Mouse (Mus musculus) inflammation-experienced regulatory T-cells, adult 6 months (primary cell): Measurements from ENCODE around the gene Tmem240. TPM values are rescaled to one million over a fixed set of nuclear protein-coding genes. Genes with fewer than 3 reads are reported as not detected.
"Not testable (repeated sequence)": the region's sequence is repeated elsewhere in the genome, so short reads cannot be mapped to it uniquely, and the experiment has no call there.

Experiments used
- ATAC-seq: one replicate; pipeline ENCODE4 v1.8.0; 2017
- polyA plus RNA-seq, 3 experiments: library from polyadenylated mRNA; unstranded; fragments of 100-300 nt; shearing (Covaris generic); gene quantifications; one replicate each; pipeline ENCODE4 v1.2.1; 2017

The Tmem240 gene
- polyA plus RNA-seq, 3 experiments from 2014 or later, result 0.13 to 0.16 (median 0.13) TPM

DNA sequence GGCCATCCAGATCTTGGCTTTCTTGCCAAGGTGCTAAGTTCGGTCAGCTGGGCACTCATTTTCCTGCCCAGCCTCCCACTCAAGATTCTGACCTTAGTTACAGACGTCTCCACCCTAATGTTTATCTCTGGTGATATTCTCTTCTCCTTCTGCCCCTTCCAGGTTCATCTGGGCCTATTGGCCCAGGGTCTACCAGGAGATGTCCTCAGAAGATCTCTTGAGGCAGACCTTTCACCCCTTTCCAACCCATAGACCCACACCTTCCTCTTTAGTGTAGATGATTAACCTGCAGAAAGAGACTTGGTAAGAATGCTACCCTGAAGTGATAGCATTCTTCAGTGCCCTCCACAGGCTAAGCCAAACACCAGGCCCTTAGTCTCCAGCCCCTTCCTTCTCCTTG, 37.1 kb downstream of the Tmem240 start:
- ATAC-seq, result no peak

DNA sequence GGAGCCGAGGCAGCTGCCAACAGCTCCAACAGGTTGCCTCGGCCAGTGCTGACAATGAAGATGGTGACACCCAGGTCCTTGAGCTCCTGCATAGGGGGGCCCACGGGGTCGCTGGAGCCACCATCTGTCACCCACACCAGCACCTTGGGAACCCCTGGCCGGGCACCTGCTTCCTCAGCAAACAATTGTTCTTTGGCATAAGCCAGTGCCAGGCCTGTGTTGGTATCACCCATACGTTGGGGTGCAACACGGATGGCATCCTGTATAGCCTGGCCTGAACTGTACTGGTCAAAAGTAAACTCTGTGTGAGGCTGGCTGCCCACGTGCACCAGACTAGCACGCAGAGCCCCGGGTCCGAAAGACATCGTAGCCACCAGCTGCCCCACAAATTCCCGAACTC, 38.2 kb downstream of the Tmem240 start:
- ATAC-seq, result no peak

- ATAC-seq, result no peak
These were observed 38.9 kb downstream of the Tmem240 start for GRCm38 (mm10) chr4:155773335-155774078.

- ATAC-seq, result peak; percentile 63
These were observed 39.7 kb downstream of the Tmem240 start, which contains the start of gene Vwa1 for GRCm38 (mm10) chr4:155774280-155774754. Vwa1 (minus strand) TSS chr4:155774698.

DNA sequence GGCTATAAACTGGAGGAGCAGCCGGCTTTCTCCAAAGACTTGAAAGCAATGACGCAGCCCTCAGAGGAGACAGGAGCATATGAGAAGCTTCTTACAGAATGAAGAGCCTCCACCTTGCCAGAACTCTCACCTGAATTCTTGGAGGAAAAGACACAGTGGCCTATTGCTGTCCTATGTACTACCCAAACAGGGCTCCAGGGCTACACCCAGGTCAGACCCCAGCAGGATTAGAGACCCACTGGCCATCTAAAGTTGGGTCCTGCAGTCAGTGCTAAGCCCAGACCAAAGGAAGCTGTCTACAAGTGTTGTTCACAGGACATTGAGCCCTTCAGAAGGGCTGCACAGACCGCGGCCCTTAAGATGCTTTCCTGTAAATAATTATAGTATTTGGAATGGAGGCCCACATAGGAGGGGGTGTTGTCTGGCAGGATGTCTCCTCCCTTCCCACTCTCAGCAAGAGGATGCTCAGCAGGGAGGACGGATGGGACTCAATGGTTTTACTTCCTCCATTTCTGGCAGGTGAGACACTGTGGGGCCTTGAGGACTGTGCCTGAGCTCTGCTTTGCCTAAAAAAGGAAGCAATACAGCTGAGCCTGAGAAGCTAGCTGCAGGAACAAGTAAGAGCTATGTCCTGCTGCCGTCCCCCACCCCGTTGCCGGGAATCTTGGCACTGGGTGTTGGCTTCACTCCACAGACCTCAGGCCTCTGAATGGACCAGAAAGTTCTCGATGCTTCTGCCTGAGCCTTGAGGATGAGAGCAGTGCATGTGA, 40.6 kb downstream of the Tmem240 start:
- no peak for ATAC-seq

DNA sequence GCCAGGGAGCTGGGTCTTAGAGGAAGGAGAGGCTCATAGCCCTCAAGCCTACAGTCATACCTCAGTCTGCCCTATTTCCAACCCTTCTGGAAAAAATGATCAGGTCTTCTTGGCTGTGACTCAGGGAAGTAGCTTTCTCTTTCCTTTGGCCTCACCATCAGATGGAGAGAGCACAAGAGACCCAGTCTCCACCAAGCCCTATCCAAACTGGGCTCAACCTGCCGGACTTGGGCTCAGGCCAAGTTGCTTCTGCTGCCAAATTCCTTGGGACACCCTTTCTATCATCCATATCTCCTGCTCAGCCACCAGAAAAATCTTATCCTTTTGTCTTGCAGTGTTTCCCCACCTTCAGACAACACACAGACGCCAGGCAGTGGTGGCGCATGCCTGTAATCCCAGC, 41.3 kb downstream of the Tmem240 start:
- no peak for ATAC-seq

DNA sequence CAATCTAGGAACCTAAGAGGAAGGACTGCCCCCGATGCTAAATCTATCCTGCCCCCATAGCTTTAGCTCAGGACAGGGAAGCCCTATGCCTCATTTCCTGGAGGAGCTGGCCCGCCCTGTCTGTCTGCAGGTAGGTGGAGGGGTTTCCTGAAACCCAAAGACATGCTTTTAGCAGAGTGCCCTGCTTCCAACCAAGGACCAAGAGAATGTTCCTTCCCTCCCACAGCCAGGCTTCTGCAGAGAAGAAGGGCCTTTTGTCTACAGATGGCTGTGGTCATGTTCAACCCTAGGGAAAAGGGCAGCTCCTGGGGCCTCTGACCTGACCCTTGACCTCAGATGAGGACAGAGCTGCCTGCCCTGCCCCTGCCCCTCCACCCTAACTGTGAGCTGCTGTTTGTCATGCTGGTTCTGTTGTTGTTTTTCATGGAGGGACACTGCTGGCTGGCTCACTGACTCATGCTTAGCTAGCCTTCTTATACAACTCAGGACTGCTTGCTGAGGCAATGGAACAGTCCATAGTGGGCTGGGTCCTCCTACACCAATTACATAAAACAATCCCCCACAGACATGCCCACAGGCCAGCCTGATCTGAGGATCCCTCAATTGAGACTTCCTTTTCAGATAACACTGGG, 42.2 kb downstream of the Tmem240 start:
- ATAC-seq, result no peak

- ATAC-seq, result no peak
These were observed 43.2 kb downstream of the Tmem240 start for GRCm38 (mm10) chr4:155777816-155778215.

- ATAC-seq, result no peak
These were observed 44.9 kb downstream of the Tmem240 start for GRCm38 (mm10) chr4:155779498-155779897.

DNA sequence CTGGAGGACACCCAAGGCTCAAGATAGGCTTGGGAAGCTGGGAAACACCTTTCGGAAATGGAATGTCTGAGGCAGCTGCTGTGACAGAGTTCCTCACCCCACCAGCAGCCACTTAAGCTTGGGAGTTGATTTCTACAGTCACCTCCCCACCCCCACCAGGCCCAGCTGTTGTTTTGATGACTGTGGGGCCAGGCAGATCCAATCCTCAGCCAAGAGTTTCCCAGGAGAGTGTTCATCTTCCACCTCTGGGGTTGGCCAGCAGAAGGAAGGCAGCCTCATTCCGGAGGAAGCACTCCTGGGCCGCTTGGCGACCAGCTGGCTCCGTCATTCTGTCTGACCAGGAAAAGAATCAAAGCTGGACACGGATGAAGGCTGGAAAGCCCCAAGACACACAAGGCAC, 46.3 kb downstream of the Tmem240 start:
- no peak for ATAC-seq

GRCm38 (mm10) chr4:155783486-155784080, 49.0 kb downstream of the Tmem240 start:
- no peak for ATAC-seq

GRCm38 (mm10) chr4:155784081-155784701, 49.6 kb downstream of the Tmem240 start:
- peak; percentile 56 for ATAC-seq

GRCm38 (mm10) chr4:155785246-155785645, 50.6 kb downstream of the Tmem240 start:
- ATAC-seq, result no peak

GRCm38 (mm10) chr4:155785819-155786218, 51.2 kb downstream of the Tmem240 start, which contains the start of gene Tmem88b:
Tmem88b (minus strand) TSS chr4:155785874.
- ATAC-seq, result no peak

DNA sequence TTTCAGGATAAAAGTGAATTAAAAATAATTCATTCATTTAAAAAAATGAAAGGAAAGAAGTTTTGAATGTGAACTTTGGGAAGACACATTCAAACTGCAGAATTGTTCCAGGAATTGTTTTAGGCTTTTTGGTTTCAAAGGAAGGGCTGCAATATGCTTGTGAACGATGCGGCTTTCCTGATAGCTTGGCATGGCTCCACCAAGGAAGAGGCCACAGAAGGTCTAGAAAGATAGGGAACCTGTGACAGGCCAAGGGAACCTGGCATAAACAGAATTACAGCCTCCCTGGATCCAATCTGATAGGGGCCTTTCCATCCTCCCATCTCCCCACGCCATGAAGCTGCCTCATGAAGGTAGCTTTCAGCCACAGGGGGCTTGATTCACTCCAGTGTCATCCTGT, 53.7 kb downstream of the Tmem240 start:
- no peak for ATAC-seq

GRCm38 (mm10) chr4:155788833-155789232, 54.2 kb downstream of the Tmem240 start:
- ATAC-seq, result not testable (repeated sequence)

DNA sequence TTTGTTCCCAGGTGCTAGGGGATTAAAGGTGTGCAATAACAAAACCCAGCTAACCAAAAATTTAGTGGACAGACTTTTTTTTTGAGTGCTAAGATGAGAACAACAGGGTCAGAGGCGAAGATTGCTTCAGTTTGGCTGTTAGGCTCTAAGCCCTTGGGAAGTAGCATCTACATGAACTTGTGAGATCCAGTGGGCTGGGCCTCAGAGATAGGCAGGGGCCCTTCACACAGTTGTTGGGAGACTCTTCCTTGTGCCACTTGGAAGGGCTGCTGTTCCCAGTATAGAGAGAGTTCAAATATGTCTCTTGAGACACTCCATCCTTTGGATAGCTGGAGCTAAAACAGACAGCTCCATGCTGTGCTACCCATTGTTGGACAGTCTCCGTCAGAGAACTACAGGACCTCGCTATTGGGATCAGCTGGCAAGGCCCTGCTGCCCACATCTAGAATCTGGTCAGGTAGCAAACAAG, 55.5 kb downstream of the Tmem240 start, which contains the start of gene Ankrd65:
TSS of gene Ankrd65 (plus strand) at position 419 of the 469 bp plus-strand sequence.
- ATAC-seq, result no peak

Other genes with a start within 250 kb of the Tmem240 start
- 100 to 1,000 TPM in 1 of 3 experiments, 10 to 100 TPM in 2; 86.6 to 332 (median 86.7) TPM for gene Gnb1, start 243.4 kb upstream of the Tmem240 start, polyA plus RNA-seq
- 10 to 100 TPM; 50.9 to 55.9 (median 53.2) TPM for gene Nadk, start 172.4 kb upstream of the Tmem240 start, polyA plus RNA-seq
- 1 to 10 TPM; 7.9 to 9.1 (median 8.5) TPM for gene Slc35e2, start 133.4 kb upstream of the Tmem240 start, polyA plus RNA-seq
- gene Cdk11b, start 109.9 kb upstream of the Tmem240 start, polyA plus RNA-seq, result 100 to 1,000 TPM in 2 of 3 experiments, 10 to 100 TPM in 1; 75.2 to 139 (median 116) TPM
- 1 to 10 TPM in 1 of 3 experiments, not detected in 2; 1.7 TPM for gene Gm10563, start 89.4 kb upstream of the Tmem240 start, polyA plus RNA-seq
- gene Mmp23, start 81.4 kb upstream of the Tmem240 start, polyA plus RNA-seq, result not detected
- gene Mib2, start 65.6 kb upstream of the Tmem240 start, polyA plus RNA-seq, result 1 to 10 TPM; 3.1 to 5.2 (median 3.9) TPM
- gene Fndc10, start 40.5 kb upstream of the Tmem240 start, polyA plus RNA-seq, result 1 to 10 TPM in 1 of 3 experiments, under 1 TPM in 2; 0.16 to 1.6 (median 0.96) TPM
- 100 to 1,000 TPM; 145 to 170 (median 154) TPM for gene Ssu72, start 30.0 kb upstream of the Tmem240 start, polyA plus RNA-seq
- gene Atad3a, start 26.3 kb downstream of the Tmem240 start, polyA plus RNA-seq, result 10 to 100 TPM in 2 of 3 experiments, 1 to 10 TPM in 1; 9.8 to 27.2 (median 21.7) TPM
- gene Vwa1, start 39.9 kb downstream of the Tmem240 start, polyA plus RNA-seq, result under 1 TPM in 1 of 3 experiments, not detected in 2; 0.09 TPM
- not detected for gene Tmem88b, start 51.1 kb downstream of the Tmem240 start, polyA plus RNA-seq
- gene Ankrd65, start 55.6 kb downstream of the Tmem240 start, polyA plus RNA-seq, result not detected
- 100 to 1,000 TPM; 105 to 200 (median 117) TPM for gene Mrpl20, start 68.1 kb downstream of the Tmem240 start, polyA plus RNA-seq
- gene Ccnl2, start 77.7 kb downstream of the Tmem240 start, polyA plus RNA-seq, result 100 to 1,000 TPM in 2 of 3 experiments, 10 to 100 TPM in 1; 83.8 to 128 (median 117) TPM
- 100 to 1,000 TPM; 206 to 219 (median 211) TPM for gene Aurkaip1, start 96.5 kb downstream of the Tmem240 start, polyA plus RNA-seq
- gene Mxra8, start 104.9 kb downstream of the Tmem240 start, polyA plus RNA-seq, result 10 to 100 TPM in 2 of 3 experiments, under 1 TPM in 1; 0.69 to 18.3 (median 16.4) TPM
- 1 to 10 TPM; 2.0 to 3.8 (median 3.5) TPM for gene Dvl1, start 112.6 kb downstream of the Tmem240 start, polyA plus RNA-seq
- under 1 TPM; 0.16 to 0.40 (median 0.30) TPM for gene Tas1r3, start 128.6 kb downstream of the Tmem240 start, polyA plus RNA-seq
- gene Cptp, start 134.6 kb downstream of the Tmem240 start, polyA plus RNA-seq, result 10 to 100 TPM; 14.2 to 19.2 (median 19.1) TPM
- 10 to 100 TPM; 81.9 to 88.2 (median 86.6) TPM for gene Ints11, start 134.7 kb downstream of the Tmem240 start, polyA plus RNA-seq
- gene Pusl1, start 157.0 kb downstream of the Tmem240 start, polyA plus RNA-seq, result 10 to 100 TPM; 14.1 to 20.3 (median 15.8) TPM
- gene Acap3, start 157.0 kb downstream of the Tmem240 start, polyA plus RNA-seq, result 1 to 10 TPM; 4.0 to 9.1 (median 5.8) TPM
- gene Ube2j2, start 209.0 kb downstream of the Tmem240 start, polyA plus RNA-seq, result 10 to 100 TPM; 19.3 to 30.8 (median 29.6) TPM
- 1 to 10 TPM; 3.0 to 6.9 (median 5.6) TPM for gene C1qtnf12, start 227.5 kb downstream of the Tmem240 start, polyA plus RNA-seq